Mouse (Mus musculus) neural tube, embryonic 13.5 days (tissue): ENCODE measurements around the gene Rhbdf1. TPM values are rescaled to one million over a fixed set of nuclear protein-coding genes. Genes with fewer than 3 reads are reported as not detected.

Experiments used
- ATAC-seq: fragments of 200-750 bp; cut with Nextera tagmentation; 2 replicates; pipeline ENCODE4 v1.8.0; 2017; ENCODE audit warnings: low read depth, mild to moderate bottlenecking, moderate TSS enrichment, moderate library complexity
- H3K27ac ChIP-seq: fragments of 300-500 bp; sonication (generic); replicated peaks from 2 replicates; pipeline ENCODE4 v1.5.1; 2015; ENCODE audit warnings: moderate library complexity, mild to moderate bottlenecking, inconsistent platforms
- H3K27me3 ChIP-seq: fragments of 300-500 bp; sonication (generic); 2 replicates; pipeline ENCODE4 v1.6.1; 2015; ENCODE audit warnings: mild to moderate bottlenecking, inconsistent platforms
- H3K36me3 ChIP-seq: fragments of 300-500 bp; sonication (generic); 2 replicates; pipeline ENCODE4 v1.6.1; 2015; ENCODE audit warnings: mild to moderate bottlenecking, inconsistent platforms
- H3K4me1 ChIP-seq: fragments of 300-500 bp; sonication (generic); replicated peaks from 2 replicates; pipeline ENCODE4 v1.6.1; 2015; ENCODE audit warnings: inconsistent platforms
- H3K4me2 ChIP-seq: fragments of 300-500 bp; sonication (generic); 2 replicates; pipeline ENCODE4 v1.6.1; 2015; ENCODE audit warnings: inconsistent platforms, mild to moderate bottlenecking, moderate library complexity
- H3K4me3 ChIP-seq: fragments of 300-500 bp; sonication (generic); 2 replicates; pipeline ENCODE4 v1.5.1; 2015; ENCODE audit warnings: mild to moderate bottlenecking, inconsistent platforms
- H3K9ac ChIP-seq: fragments of 300-500 bp; sonication (generic); 2 replicates; pipeline ENCODE4 v1.6.1; 2015; ENCODE audit warnings: moderate library complexity, mild to moderate bottlenecking, inconsistent platforms
- H3K9me3 ChIP-seq: fragments of 300-500 bp; sonication (generic); 2 replicates; pipeline ENCODE4 v1.6.1; 2016; ENCODE audit warnings: inconsistent platforms
- WGBS: fragments of 180-500 bp; shearing (Covaris S2); methylation state at CpG from one replicate; pipeline ENCODE4 v1.1.7; 2015; 5-methylcytosine and 5-hydroxymethylcytosine counted together
- polyA plus RNA-seq: library from polyadenylated mRNA; unstranded; fragments of >200 nt; fragmentation: Nextera tagmentation; extraction: Ambion mirVana; gene quantifications from 2 replicates; pipeline ENCODE4 v1.2.1, GENCODE M21; 2015

Rhbdf1 gene
- 28.9 and 30.4 TPM in 2 replicates for polyA plus RNA-seq

GRCm38 (mm10) chr11:32221951-32222409, at the start of gene Rhbdf1:
Gene Rhbdf1, minus strand, starts transcription at chr11:32222300.
- Histone ChIP-seq H3K27ac (peak within 1 kb of the TSS; percentile 81), H3K27me3 (peaks cover 37% of the 10 kb centered on the region), H3K9ac (peak within 1 kb of the TSS; percentile 89), H3K4me2 (peak within 1 kb of the TSS; percentile 96), H3K36me3 (no peaks in the 10 kb centered on the region), H3K9me3 (no peaks in the 10 kb centered on the region), H3K4me1 (peaks cover 89% of the 10 kb centered on the region), H3K4me3 (peak within 1 kb of the TSS; percentile 68)
- ATAC-seq: peak; percentile 13
- WGBS: 0% methylated on average over 69 of the region's 72 CpGs

GRCm38 (mm10) chr11:32271178-32271577, 49.1 kb upstream of the Rhbdf1 start:
- no peak overlapping the region for H3K9ac ChIP-seq
- H3K4me3 ChIP-seq: no peak overlapping the region
- no peaks in the 10 kb centered on the region for H3K9me3 ChIP-seq
- no peaks in the 10 kb centered on the region for H3K36me3 ChIP-seq
- H3K4me2 ChIP-seq: no peak overlapping the region
- H3K27ac ChIP-seq: no peak overlapping the region
- 0 out of 2 replicates have a peak, but pooled peaks cover 5% of the 10 kb centered on the region for H3K27me3 ChIP-seq
- 57% methylated on average over 4 of the region's 4 CpGs for WGBS
- H3K4me1 ChIP-seq: peaks cover 12% of the 10 kb centered on the region
- ATAC-seq: no peak

- Histone ChIP-seq H3K9me3 (no peaks in the 10 kb centered on the region), H3K27ac (no peak overlapping the region), H3K4me2 (no peak overlapping the region), H3K36me3 (no peaks in the 10 kb centered on the region), H3K4me1 (peaks cover 18% of the 10 kb centered on the region), H3K27me3 (0 out of 2 replicates have a peak, but pooled peaks cover 3% of the 10 kb centered on the region), H3K4me3 (no peak overlapping the region), H3K9ac (no peak overlapping the region)
- WGBS: 88% methylated on average over 5 of the region's 5 CpGs
- ATAC-seq: no peak
Measured at GRCm38 (mm10) chr11:32268952-32269351, 46.9 kb upstream of the Rhbdf1 start.

- ATAC-seq: peak; percentile 48
- WGBS: 23% methylated on average over 5 of the region's 5 CpGs
- Histone ChIP-seq H3K36me3 (no peaks in the 10 kb centered on the region), H3K4me1 (peaks cover 18% of the 10 kb centered on the region), H3K27me3 (0 out of 2 replicates have a peak, but pooled peaks cover 3% of the 10 kb centered on the region), H3K27ac (peak overlapping the region; percentile 98), H3K9me3 (no peaks in the 10 kb centered on the region), H3K4me3 (peak overlapping the region; percentile 77), H3K9ac (peak overlapping the region; percentile 94), H3K4me2 (peak overlapping the region; percentile 60)
Measured at GRCm38 (mm10) chr11:32267964-32268363, 45.9 kb upstream of the Rhbdf1 start.

GRCm38 (mm10) chr11:32267188-32267884, 45.2 kb upstream of the Rhbdf1 start, which contains the start of gene Nprl3:
Gene Nprl3, minus strand, starts transcription at chr11:32267707.
- Histone ChIP-seq H3K27me3 (0 out of 2 replicates have a peak, but pooled peaks cover 3% of the 10 kb centered on the region), H3K9me3 (no peaks in the 10 kb centered on the region), H3K4me3 (peak within 1 kb of the TSS; percentile 77), H3K4me2 (peak within 1 kb of the TSS; percentile 60), H3K27ac (peak within 1 kb of the TSS; percentile 98), H3K36me3 (0 out of 2 replicates have a peak, but pooled peaks cover 4% of the 10 kb centered on the region), H3K4me1 (peaks cover 18% of the 10 kb centered on the region), H3K9ac (peak within 1 kb of the TSS; percentile 94)
- under 1% methylated on average over 54 of the region's 54 CpGs for WGBS
- ATAC-seq: peak; percentile 99

- WGBS: 26% methylated on average over 6 of the region's 6 CpGs
- Histone ChIP-seq H3K27ac (peak overlapping the region; percentile 98), H3K4me3 (peak overlapping the region; percentile 77), H3K9ac (peak overlapping the region; percentile 94), H3K4me2 (peak overlapping the region; percentile 60), H3K4me1 (peaks cover 18% of the 10 kb centered on the region), H3K36me3 (0 out of 2 replicates have a peak, but pooled peaks cover 5% of the 10 kb centered on the region), H3K9me3 (no peaks in the 10 kb centered on the region), H3K27me3 (0 out of 2 replicates have a peak, but pooled peaks cover 3% of the 10 kb centered on the region)
- no peak for ATAC-seq
Measured at GRCm38 (mm10) chr11:32266776-32267175, 44.7 kb upstream of the Rhbdf1 start.

- 92% methylated on average over 6 of the region's 6 CpGs for WGBS
- 0 out of 2 replicates have a peak, but pooled peaks cover 5% of the 10 kb centered on the region for H3K36me3 ChIP-seq
- no peak overlapping the region for H3K27ac ChIP-seq
- ATAC-seq: no peak
- peaks cover 21% of the 10 kb centered on the region for H3K4me1 ChIP-seq
- no peak overlapping the region for H3K4me3 ChIP-seq
- H3K9me3 ChIP-seq: no peaks in the 10 kb centered on the region
- 0 out of 2 replicates have a peak, but pooled peaks cover under 1% of the 10 kb centered on the region for H3K27me3 ChIP-seq
- H3K4me2 ChIP-seq: 0 out of 2 replicates have a peak overlapping the region, but pooled peaks have one; percentile 7
- H3K9ac ChIP-seq: no peak overlapping the region
Measured at GRCm38 (mm10) chr11:32266194-32266593, 44.1 kb upstream of the Rhbdf1 start.

GRCm38 (mm10) chr11:32265117-32265738, 43.1 kb upstream of the Rhbdf1 start:
- 96% methylated on average over 3 of the region's 3 CpGs for WGBS
- H3K4me3 ChIP-seq: no peak overlapping the region
- H3K9ac ChIP-seq: no peak overlapping the region
- H3K4me1 ChIP-seq: peaks cover 21% of the 10 kb centered on the region
- no peak overlapping the region for H3K4me2 ChIP-seq
- peaks cover 14% of the 10 kb centered on the region for H3K36me3 ChIP-seq
- no peak for ATAC-seq
- H3K27ac ChIP-seq: no peak overlapping the region
- H3K9me3 ChIP-seq: no peaks in the 10 kb centered on the region
- H3K27me3 ChIP-seq: no peaks in the 10 kb centered on the region

- no peak for ATAC-seq
- peak overlapping the region; percentile 24; the same call in 1 of the 2 replicates for H3K27ac ChIP-seq
- H3K4me1 ChIP-seq: peaks cover 16% of the 10 kb centered on the region
- H3K4me2 ChIP-seq: no peak overlapping the region
- 0 out of 2 replicates have a peak overlapping the region, but pooled peaks have one; percentile 8 for H3K9ac ChIP-seq
- H3K4me3 ChIP-seq: no peak overlapping the region
- H3K9me3 ChIP-seq: no peaks in the 10 kb centered on the region
- WGBS: 82% methylated on average over 10 of the region's 10 CpGs
- H3K36me3 ChIP-seq: peaks cover 17% of the 10 kb centered on the region
- H3K27me3 ChIP-seq: no peaks in the 10 kb centered on the region
Measured at GRCm38 (mm10) chr11:32262674-32263415, 40.7 kb upstream of the Rhbdf1 start.

- ATAC-seq: no peak
- H3K27ac ChIP-seq: no peak overlapping the region
Measured at GRCm38 (mm10) chr11:32256566-32256965, 34.5 kb upstream of the Rhbdf1 start.

GRCm38 (mm10) chr11:32256146-32256545, 34.0 kb upstream of the Rhbdf1 start:
- no peaks in the 10 kb centered on the region; the same call in 1 of the 2 replicates for H3K4me1 ChIP-seq
- H3K9ac ChIP-seq: no peak overlapping the region
- no peak overlapping the region for H3K4me3 ChIP-seq
- ATAC-seq: no peak
- no peaks in the 10 kb centered on the region for H3K27me3 ChIP-seq
- 87% methylated on average over 1 of the region's 1 CpGs for WGBS
- H3K4me2 ChIP-seq: no peak overlapping the region
- no peak overlapping the region for H3K27ac ChIP-seq
- H3K9me3 ChIP-seq: no peaks in the 10 kb centered on the region
- H3K36me3 ChIP-seq: peaks cover 42% of the 10 kb centered on the region

More at GRCm38 (mm10) chr11:32256566-32256965, 34.5 kb upstream of the Rhbdf1 start:
- Histone ChIP-seq H3K9ac (no peak overlapping the region), H3K27me3 (no peaks in the 10 kb centered on the region), H3K36me3 (peaks cover 38% of the 10 kb centered on the region), H3K4me2 (no peak overlapping the region), H3K4me1 (peaks cover 2% of the 10 kb centered on the region; the same call in 1 of the 2 replicates), H3K4me3 (no peak overlapping the region), H3K9me3 (no peaks in the 10 kb centered on the region)
- 81% methylated on average over 3 of the region's 3 CpGs for WGBS
